Mouse (Mus musculus) liver, postnatal 0 days (tissue): Measurements from ENCODE around the gene Llgl2.

Experiments used
- CTCF ChIP-seq: sonication (generic); IDR thresholded peaks from 2 replicates; pipeline ENCODE4 v1.5.1; 2016; ENCODE audit warnings: antibody characterized with exemption, low read depth
- EP300 ChIP-seq: IDR thresholded peaks from 2 replicates; pipeline ENCODE4 v1.6.1; 2016; ENCODE audit warnings: antibody characterized with exemption, low read depth, mild to moderate bottlenecking

DNA sequence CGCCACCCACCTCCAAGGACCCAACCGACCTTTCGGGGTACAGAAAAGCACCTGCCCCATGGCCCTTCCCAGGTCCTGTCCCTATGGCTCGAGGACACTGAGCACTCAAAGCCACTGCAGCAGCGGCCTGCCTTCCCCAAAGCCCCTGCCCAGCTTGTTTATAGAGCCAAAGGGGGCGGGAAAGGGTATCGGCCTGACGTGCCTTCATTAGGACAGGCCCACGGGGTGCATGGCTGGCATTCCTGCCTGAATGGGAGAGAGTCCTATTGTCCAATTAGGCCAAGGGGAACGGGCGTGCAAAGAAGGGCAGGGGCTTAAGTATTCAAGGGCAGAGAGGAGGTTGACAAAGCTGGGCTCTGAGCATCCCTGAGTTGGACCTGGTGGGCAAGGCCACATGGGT lies 15.9 kb upstream of the Llgl2 start:
- TF ChIP-seq CTCF (no peak), EP300 (no peak)
